Mouse (Mus musculus): ENCODE data around the gene Gdf15.

Gene Gdf15

GRCm38 (mm10) chr8:70628986-70629490 lies 3.2 kb downstream of the Gdf15 start:
- no peak for DNase-seq (ENCODE audit: low read depth)

DNA sequence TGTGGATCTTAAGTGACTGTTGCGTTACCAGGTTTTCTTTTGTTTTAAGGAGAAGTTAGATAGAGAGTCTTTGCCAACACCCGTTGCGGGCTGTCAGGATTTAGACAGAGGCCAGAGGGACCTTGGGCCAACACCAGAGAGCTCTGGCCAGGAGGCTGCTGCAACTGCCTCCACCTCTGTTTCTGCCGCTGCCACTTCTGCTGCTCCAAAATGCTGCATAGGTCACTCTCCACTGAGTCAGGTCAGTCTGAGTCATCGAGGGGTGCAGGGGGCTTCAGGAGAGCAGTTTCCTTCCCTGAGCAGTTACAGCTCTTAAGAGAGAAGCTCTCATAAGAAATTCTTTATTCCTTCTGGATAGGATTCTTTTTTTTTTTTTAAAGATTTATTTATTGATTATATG lies 5.2 kb downstream of the Gdf15 start:
- no peak for DNase-seq (ENCODE audit: low read depth)

DNA sequence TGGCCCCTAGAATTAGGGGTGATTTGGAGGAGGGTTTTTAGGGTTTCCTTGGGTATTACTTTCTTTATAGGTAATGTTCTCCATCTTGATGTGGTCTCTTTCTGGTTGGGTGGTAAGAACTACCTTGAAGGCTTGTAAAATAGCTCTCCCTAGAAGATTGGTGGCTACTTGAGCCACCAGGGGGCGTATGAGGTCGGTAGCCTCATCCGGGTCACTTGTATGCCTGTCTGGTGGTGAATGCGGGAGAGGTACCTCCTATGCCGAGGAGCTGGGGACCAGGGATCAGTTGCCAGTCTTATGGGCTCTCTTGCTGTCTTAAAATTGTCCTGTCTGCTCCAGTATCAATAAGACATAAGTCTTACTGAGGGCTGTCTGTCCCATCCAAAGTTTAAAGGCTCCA lies 7.2 kb downstream of the Gdf15 start:
- DNase-seq (ENCODE audit: low read depth) = no peak

DNA sequence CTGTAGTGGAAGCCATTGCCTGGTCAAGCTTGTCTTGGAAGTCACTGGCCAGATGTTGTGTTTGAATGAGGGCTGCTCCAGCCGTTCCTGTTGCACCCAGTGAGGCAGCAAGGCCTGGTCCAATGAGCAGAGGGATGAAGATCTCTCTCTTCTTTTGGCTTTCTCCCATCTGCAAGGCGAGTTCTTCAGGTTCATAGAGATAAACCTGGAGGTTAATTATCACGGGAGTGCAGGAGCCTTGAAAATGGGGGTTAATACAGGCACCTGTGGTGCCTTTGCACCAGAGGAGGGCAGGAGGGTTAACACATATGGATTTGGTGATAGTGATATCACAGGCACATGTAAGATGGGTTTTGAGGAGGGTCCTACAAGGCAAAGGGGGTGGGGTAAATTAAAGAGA lies 10.0 kb downstream of the Gdf15 start:
- no peak for DNase-seq (ENCODE audit: low read depth)

DNA sequence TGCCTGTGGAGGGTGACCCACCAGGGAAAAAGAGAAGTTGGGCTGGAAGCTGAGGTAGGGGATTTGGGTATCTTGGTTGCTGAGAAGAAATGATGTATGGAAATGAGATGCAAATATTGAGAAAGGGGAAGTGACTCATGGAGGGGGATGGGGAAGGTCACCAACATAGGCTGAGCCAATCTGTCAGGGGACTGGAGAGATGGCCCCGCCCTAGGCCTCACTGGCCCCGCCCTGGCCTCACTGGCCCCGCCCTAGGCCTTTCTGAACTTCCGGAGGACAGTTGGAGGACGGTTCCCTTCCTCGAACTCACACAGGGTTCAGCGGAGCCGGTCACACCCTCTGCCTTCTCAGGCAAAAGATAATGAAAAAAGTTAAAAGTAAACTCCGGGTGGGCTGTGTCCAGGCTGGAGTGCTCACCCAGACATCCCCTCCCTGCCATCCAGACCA lies 13.3 kb downstream of the Gdf15 start:
- DNase-seq (ENCODE audit: low read depth) = peak; percentile 94

DNA sequence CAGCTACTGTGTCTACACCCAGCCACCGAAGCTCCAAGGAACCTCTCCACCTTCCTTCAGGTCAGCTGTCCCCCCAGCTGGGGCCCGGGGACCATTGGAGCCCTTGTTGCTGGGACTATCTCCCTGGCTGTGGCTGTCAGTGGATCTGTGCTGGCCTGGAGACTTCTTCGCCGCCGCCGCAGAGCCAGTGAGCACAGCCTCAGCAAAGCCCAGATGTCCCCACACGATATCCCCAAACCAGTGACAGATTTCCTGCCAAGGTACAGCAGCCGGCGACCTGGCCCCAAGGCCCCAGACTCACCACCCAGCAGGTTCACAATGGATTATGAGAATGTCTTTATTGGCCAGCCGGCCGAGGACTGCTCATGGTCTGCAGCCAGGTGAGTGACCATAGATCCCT lies 14.3 kb downstream of the Gdf15 start:
- DNase-seq (ENCODE audit: low read depth) = no peak

- no peak for DNase-seq (ENCODE audit: low read depth)
These were observed 15.6 kb downstream of the Gdf15 start for GRCm38 (mm10) chr8:70616645-70617044.

- no peak for DNase-seq (ENCODE audit: low read depth)
These were observed 16.4 kb downstream of the Gdf15 start, which contains the start of gene Lrrc25 for GRCm38 (mm10) chr8:70615894-70616293. Gene Lrrc25 (plus strand): TSS chr8:70616155.

GRCm38 (mm10) chr8:70615281-70615680 lies 17.0 kb downstream of the Gdf15 start:
- DNase-seq (ENCODE audit: low read depth) = no peak

DNA sequence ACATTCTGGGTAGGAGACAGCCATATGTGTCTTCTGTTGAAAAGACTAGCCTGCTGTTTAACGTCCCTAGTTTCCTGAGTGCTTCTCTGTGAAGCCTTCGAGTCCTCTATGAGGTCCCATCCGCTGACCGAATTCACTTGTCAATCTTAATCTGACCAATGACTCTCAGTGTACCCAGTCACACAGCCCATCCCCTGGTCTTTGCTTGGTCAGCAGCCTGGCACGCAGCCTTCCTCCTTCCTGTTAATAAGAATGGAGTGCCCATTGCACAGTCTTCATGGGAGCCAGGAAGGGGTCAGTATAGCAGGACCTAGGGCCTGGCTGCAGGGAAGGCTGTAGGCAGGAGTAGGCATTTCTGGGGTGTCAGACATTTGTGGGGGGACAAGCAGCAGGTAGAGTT lies 17.8 kb downstream of the Gdf15 start:
- no peak for DNase-seq (ENCODE audit: low read depth)

DNA sequence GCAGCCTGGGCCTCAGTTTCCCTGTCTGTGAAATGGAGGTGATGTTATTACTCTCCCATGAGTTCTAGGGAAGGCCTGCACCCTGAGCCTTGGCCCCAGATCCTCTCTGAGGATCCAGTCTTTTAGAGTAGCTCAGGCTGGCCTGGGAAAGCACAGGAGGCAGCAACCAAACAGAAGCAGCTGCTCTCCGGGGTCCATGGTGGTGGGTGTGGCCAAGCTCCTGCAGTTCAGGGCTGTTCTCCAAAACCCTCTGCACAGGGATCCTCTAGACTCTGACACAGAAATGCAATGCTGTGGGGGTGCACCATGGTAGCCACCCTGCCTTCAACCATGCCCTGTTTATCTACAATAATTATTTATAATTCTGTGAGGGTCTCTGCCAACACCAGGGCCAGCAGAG lies 18.5 kb downstream of the Gdf15 start:
- no peak for DNase-seq (ENCODE audit: low read depth)

DNA sequence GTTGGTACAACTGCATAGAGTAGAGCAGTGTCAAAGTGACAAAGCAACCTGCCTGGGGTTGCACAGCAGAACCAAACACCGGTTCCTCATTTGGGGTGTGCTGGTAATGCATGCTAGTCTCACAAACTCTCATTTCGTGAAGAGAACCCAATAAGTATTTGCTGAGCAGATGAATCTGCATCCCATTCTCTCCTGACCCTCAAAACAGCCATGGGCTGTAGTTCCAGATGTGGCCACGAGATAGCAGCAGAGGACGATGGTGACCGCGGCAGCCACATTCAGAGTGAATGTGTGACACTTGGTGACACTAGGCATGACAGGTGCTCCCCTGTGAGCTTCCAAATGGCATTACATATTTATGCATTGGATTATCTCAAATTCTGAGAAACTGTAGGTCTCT lies 20.4 kb downstream of the Gdf15 start:
- no peak for DNase-seq (ENCODE audit: low read depth)

DNA sequence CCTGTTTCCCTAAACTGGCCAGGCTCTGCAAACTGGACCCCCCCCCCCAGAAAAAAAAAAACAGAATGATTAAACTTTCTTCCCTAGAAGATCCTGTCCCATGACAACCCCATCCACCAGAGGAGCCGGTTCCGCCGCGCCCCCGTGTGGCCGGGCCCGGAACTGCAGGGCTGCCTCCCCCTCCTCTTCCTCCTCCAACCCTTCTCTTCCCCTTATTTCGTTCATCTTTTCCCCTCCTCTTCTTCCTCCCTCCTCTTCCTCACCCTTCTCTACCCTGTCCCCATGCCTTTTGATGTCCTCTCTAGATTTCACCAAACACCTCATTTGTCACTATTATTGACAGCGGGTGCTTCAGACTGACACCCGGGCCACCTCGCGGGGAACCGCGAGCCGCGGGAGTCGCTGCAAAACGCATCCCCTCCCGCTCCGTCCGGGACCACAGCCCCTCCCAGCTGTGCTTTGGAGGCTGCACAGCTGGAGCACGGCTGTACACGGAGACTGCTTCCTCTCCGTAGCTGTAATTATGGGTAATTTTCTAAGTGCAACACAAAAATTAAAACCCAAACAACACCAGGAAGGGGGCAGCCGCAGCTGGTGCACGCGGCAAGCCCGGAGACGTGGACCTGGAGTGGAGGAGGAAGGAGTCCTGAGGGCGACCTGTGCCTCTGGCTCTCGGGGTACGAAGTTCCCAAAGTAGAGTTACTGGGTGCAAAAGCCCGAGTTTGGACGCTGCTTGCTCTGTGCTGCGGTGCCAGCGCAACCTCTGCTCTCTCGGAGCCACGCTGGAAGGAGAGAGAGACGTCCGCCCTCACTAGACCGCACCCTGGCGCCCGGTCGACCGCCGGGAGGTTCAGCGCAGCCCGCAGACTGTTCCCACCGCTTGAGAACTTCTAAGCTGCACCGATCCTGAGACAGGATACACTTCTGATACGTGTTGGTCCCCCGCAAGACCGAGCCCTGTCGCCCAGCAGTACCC lies 21.2 kb downstream of the Gdf15 start:
- no peak for DNase-seq (ENCODE audit: low read depth)

DNA sequence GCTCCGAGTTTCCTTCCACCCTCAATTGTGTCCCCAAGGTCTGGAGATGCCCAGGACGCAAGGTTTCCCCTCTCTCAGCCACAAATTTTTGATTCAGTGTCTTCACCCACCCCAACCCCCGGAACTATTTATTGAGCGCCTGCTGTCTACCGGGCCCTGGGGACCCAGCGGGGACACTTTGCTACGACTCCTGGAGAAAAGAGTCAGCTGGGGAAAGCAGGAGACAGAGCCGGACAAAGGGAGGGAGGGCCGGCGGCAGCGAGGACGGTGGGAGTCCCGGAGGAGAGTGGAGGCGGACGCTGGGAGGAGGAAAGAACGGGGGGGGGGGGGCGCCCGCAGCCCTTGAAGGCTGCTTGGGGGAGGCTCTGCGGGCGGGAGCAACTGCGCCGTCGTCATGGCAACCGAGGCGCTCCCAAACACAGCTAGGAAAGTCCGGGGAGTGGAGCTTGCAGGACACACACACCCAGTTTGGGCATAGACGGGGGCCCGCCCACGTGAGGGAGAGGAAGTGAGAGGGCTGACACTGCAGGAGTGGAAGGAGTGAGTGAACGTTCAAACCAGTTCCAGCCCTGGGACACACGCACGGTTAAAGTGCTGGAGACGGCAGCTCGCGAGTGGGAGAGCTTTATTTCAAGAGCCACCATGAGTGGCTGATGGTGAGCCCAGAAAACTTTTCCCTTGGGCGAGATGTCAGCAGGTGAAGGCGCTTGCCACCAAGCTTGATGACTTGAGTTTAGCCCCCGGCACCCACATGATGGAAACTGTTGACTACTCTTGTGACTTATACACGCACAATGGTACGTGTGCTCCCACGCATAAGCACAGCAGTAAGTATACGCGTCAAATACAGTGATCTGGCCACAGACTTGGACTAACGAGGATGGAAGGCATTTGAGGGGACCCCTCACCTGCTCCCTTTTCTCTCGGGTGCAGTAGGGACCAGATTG lies 22.1 kb downstream of the Gdf15 start:
- no peak for DNase-seq (ENCODE audit: low read depth)

GRCm38 (mm10) chr8:70609368-70609848 lies 22.8 kb downstream of the Gdf15 start:
- no peak for DNase-seq (ENCODE audit: low read depth)

GRCm38 (mm10) chr8:70608749-70609367 lies 23.4 kb downstream of the Gdf15 start, which contains the start of gene Ssbp4:
Gene Ssbp4 (minus strand): TSS chr8:70608872.
- no peak for DNase-seq (ENCODE audit: low read depth)

DNA sequence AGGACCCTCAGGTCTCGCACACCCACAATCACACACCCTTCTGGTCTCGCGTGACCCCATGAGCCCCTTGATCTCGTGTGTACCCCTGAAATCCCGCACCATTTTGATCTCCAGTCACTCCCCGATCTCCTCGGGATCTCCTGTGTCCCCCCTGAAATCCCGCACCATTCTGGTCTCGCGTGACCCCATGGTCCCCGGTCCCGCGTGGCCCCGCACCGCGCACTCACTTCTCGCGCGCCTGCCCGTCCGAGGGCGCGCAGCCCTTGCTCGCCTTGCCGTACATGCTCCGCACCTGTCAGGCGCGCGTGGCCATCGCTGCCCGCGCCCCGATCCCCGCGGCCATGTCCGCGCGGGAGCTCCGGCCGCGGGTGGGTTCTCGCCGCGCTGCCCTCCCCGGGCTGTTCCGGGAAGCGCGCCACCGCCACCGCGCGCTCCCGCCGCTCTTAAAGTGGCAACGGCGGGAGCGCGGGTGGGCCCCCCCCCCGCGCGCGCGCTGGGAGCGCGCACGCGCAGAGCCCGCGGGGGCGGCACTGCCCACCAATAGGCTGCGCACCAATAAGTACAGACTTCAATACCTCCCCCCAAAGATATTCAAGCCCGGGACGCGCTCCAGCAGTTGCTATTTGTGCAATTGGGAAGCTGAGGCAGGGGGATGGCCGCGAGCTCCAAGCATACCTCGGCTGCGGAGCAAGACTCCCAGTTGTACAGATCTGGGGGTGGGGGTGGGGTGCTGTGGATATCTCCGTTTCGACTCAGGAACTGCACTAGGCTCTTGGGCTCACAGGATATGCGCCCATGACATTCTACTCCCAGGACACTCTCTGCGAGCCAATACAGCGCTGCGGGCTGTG lies 24.1 kb downstream of the Gdf15 start:
- no peak for DNase-seq (ENCODE audit: low read depth)

- DNase-seq (ENCODE audit: low read depth) = no peak
These were observed 24.7 kb downstream of the Gdf15 start for GRCm38 (mm10) chr8:70607603-70607897.

DNA sequence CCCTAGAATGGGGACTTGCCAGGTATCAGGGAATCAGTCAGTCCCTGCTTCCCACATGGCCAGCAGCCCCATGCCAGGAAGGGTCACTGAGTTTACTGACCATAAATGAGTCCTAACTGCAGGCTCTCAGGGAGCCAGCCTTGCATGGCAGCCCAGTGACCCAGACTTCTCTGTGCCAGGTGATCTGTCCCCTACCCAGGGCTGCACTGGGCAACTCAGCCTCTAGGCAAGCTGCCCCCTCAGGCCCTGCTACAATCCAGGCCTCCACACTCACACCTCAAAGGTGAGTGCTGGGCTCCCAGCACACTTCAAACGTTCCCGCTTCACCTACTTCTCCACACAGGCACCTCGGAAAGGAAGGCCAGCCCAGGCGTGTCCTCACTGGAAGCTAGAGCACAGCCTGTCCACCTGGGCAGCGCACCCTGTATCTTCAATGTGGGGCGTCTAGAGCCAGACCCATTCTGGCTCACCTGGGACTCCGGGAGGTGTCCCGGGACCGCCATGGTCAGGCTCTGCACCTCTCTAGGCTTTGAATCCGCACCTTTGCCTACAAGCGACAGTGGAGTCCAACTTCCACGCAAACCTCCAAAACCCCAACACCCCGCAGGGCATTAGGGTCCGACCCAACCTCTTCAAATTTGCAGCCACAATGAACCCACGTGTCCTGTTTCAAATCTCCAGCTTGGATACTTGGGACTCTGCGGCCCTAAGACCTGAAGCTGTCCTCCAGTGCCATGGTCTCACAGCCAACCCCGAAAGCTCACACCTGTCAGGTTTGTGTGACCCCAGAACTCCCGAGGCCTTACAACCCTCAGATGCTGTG lies 25.3 kb downstream of the Gdf15 start:
- DNase-seq (ENCODE audit: low read depth) = no peak

Data from c-Kit-positive CD71-negative TER-119-negative erythroid progenitor cells, embryonic 14.5 days (primary cell).